Mouse (Mus musculus): ENCODE measurements around the gene Ptges2. TPM values are rescaled to one million over a fixed set of nuclear protein-coding genes. Genes with fewer than 3 reads are reported as not detected.
A peak's percentile ranks its signal among the peaks of the same experiment; 100 is the strongest.

The Ptges2 gene
- 28.5 and 31.4 TPM in 2 replicates for polyA plus RNA-seq (2015; fragmentation: Nextera tagmentation; extraction: Ambion mirVana)

DNA sequence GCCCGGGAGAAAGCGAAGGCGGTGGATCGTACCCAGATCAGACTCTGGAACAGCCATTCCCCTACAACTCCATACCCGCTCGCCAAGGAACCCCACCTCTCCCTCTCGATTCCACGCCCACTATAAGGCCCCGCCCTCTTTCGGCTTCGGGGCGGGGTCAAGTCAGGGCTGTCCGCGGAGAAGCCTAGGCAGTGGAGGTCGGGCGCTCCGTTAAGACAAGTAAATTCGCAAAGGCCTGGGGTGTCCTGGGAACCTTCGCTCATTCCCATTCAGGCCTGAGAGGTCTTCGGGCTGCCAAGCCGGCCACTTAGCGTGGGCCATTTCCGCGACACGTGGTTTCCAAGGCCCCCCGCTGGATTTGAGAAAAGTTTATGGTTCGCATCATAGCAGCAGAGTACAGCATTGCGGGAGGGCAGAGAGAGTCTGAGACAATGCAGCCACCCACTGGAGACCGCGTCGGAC is at the start of gene Ptges2:
Gene Ptges2 (plus strand): TSS at position 413 of the 462 bp plus-strand sequence.
- peak; percentile 87 for ATAC-seq (ENCODE audit: insufficient read depth, low FRiP score, low read depth)
- whole genome bisulfite sequencing: under 1% methylated on average over 31 of the region's 31 CpGs
- Histone ChIP-seq H3K27ac (peak within 1 kb of the TSS; percentile 94), H3K9ac (peak within 1 kb of the TSS; percentile 88), H3K27me3 (replicated peaks) (no peaks in the 10 kb centered on the region), H3K36me3 (peaks cover 4% of the 10 kb centered on the region), H3K4me3 (replicated peaks) (peak within 1 kb of the TSS; percentile 85), H3K4me2 (peak within 1 kb of the TSS; percentile 85), H3K4me1 (peaks cover 11% of the 10 kb centered on the region), H3K9me3 (no peaks in the 10 kb centered on the region)

DNA sequence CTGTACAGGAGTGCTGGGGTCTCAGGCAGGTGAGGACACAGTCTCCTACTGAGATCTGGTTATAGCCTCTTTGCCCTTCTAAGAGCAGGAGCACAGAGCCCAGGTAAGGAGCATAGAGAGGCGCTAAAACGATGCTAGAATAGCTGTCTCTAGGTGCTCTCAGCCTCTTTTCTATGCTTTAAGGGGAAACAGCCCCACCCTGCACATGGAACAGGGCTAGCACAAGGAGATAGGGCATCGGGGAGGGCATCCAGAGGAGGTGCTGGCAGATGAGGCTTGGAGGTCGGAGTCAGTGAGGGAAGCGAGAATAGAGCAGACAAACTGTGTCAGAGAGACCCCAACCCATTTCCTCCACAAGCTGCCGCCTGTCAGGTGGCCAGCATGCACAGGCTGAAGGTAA is 48.7 kb upstream of the Ptges2 start:
- no peak overlapping the region for H3K4me3 ChIP-seq (replicated peaks)
- 0 out of 2 replicates have a peak, but pooled peaks cover 3% of the 10 kb centered on the region for H3K27me3 ChIP-seq (replicated peaks)
- no peaks in the 10 kb centered on the region for H3K9me3 ChIP-seq
- no peak overlapping the region for H3K4me2 ChIP-seq
- no peaks in the 10 kb centered on the region for H3K36me3 ChIP-seq
- 86% methylated on average over 6 of the region's 6 CpGs for WGBS
- no peak overlapping the region for H3K27ac ChIP-seq
- no peak for ATAC-seq (ENCODE audit: insufficient read depth, low FRiP score, low read depth)
- peaks cover 14% of the 10 kb centered on the region for H3K4me1 ChIP-seq
- no peak overlapping the region for H3K9ac ChIP-seq

DNA sequence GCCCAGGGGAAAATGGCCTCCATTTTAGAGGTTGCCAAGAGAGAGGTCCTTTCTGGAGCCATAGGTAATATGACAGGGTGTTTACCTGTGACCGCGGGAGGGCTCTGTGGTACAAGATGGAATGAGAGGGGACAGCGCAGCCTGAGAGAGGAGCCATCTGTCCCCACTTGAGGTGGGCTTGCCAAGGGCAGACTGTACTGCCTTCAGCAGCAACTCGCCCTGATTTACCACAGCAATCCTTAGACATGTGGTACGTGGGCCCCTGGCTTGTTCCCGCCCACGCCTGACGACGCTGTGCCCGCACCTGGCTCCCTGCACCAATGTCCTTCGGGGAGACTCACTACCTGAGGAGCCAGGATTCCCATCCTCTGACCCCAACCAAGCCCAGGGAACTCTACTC is 47.4 kb upstream of the Ptges2 start:
- 78% methylated on average over 11 of the region's 11 CpGs for WGBS
- Histone ChIP-seq H3K4me2 (no peak overlapping the region), H3K4me1 (peaks cover 23% of the 10 kb centered on the region), H3K4me3 (replicated peaks) (no peak overlapping the region), H3K27me3 (replicated peaks) (0 out of 2 replicates have a peak, but pooled peaks cover 3% of the 10 kb centered on the region), H3K9me3 (no peaks in the 10 kb centered on the region), H3K9ac (no peak overlapping the region), H3K27ac (no peak overlapping the region), H3K36me3 (no peaks in the 10 kb centered on the region)
- no peak for ATAC-seq (ENCODE audit: insufficient read depth, low FRiP score, low read depth)

DNA sequence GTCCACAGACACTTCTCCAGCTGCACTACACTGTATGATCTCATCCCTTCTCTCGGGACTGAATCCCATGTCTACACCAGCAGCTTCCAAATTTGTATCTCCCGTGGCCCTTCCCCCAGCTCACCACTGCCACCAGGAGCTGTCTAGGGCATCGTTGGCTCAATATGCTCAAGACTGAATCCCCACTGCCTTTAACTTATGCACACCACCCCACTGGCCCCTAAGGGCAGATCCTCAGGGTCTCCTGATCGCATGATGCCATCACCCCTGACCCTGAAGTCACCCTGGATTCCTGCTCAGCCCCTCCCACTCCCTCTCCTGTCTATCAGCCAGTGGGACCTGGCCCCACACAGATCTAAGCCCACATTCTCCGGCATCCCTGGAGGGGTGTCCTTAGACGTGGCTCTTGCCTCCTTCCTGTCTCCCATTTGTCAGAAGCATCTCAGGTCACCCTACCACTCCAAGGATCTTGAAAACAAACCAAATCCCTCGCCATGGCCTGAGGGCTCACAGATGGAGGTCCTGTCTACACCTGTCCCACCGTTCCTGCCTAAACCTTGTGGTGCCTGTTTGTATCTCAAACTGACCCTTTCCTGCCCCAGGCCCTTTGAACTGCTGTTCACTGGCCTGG is 46.0 kb upstream of the Ptges2 start:
- Histone ChIP-seq H3K4me2 (no peak overlapping the region), H3K4me1 (peaks cover 23% of the 10 kb centered on the region), H3K4me3 (replicated peaks) (no peak overlapping the region), H3K27ac (no peak overlapping the region), H3K9ac (no peak overlapping the region), H3K9me3 (no peaks in the 10 kb centered on the region), H3K27me3 (replicated peaks) (0 out of 2 replicates have a peak, but pooled peaks cover 3% of the 10 kb centered on the region), H3K36me3 (no peaks in the 10 kb centered on the region)
- no peak for ATAC-seq (ENCODE audit: insufficient read depth, low FRiP score, low read depth)
- 47% methylated on average over 8 of the region's 8 CpGs for WGBS

DNA sequence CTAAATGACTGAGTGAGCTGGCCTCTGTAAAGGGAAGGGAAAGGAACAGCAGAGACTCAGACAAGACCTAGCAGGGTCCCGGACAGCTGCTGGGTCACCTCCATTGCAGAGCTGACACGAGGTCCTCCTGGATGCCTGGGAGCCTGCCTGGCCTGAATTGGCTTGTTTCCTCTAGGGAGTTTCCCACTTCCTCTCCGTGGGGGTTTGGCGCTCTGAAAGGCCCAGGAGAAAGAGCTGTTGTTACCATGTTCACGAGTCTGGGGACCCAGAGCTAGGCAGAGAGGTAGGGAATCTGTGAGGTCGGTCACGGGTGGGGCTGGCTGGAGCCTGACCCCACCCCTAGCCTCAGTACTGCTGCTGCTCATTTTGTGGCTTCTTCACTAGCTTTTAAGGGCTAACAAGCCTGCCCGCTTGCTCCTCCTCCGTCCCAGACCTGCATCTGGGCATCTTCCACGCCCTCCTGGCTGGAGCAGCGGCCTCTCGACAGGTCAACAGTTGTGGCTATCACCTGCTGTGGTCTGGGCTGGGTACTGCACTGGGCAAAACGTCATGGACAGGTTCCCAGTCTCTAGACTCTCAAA is 45.1 kb upstream of the Ptges2 start:
- ATAC-seq (ENCODE audit: insufficient read depth, low FRiP score, low read depth): no peak
- WGBS: 55% methylated on average over 13 of the region's 13 CpGs

DNA sequence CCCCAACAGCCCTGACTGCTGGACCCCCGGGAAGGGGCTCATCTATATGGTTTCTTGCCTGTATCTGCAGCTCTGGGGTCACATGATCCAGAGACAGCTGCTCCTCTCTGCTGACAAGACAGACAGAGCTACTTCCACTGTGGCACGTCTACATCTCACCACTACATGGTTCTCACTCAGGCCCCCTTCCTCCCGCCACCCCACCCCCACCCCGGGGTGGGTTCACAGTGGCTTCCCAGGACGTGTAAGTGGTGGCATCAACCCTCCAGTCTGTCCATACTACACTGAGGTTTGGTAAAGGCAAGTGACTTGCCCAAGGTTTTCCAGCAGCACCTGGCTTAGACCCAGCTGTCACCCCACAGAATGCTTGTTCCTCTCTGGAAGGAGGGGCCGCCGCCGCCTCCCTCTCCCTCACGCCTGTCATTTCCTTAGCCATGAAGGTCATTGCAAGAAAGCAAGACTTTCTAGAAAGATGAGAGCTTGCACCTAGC is 44.2 kb upstream of the Ptges2 start:
- Histone ChIP-seq H3K27me3 (replicated peaks) (0 out of 2 replicates have a peak, but pooled peaks cover 3% of the 10 kb centered on the region), H3K9me3 (no peaks in the 10 kb centered on the region), H3K4me2 (peak overlapping the region; percentile 99), H3K27ac (no peak overlapping the region), H3K4me1 (peaks cover 23% of the 10 kb centered on the region), H3K4me3 (replicated peaks) (peak overlapping the region; percentile 67), H3K9ac (no peak overlapping the region; the same call in 1 of the 2 replicates), H3K36me3 (no peaks in the 10 kb centered on the region)
- ATAC-seq (ENCODE audit: insufficient read depth, low FRiP score, low read depth): no peak
- WGBS: 48% methylated on average over 9 of the region's 9 CpGs

More for the DNA sequence above, 45.1 kb upstream of the Ptges2 start:
- Histone ChIP-seq H3K36me3 (no peaks in the 10 kb centered on the region), H3K9ac (no peak overlapping the region), H3K27me3 (replicated peaks) (0 out of 2 replicates have a peak, but pooled peaks cover 3% of the 10 kb centered on the region), H3K27ac (no peak overlapping the region), H3K4me2 (no peak overlapping the region), H3K9me3 (no peaks in the 10 kb centered on the region), H3K4me3 (replicated peaks) (no peak overlapping the region), H3K4me1 (peaks cover 23% of the 10 kb centered on the region)

DNA sequence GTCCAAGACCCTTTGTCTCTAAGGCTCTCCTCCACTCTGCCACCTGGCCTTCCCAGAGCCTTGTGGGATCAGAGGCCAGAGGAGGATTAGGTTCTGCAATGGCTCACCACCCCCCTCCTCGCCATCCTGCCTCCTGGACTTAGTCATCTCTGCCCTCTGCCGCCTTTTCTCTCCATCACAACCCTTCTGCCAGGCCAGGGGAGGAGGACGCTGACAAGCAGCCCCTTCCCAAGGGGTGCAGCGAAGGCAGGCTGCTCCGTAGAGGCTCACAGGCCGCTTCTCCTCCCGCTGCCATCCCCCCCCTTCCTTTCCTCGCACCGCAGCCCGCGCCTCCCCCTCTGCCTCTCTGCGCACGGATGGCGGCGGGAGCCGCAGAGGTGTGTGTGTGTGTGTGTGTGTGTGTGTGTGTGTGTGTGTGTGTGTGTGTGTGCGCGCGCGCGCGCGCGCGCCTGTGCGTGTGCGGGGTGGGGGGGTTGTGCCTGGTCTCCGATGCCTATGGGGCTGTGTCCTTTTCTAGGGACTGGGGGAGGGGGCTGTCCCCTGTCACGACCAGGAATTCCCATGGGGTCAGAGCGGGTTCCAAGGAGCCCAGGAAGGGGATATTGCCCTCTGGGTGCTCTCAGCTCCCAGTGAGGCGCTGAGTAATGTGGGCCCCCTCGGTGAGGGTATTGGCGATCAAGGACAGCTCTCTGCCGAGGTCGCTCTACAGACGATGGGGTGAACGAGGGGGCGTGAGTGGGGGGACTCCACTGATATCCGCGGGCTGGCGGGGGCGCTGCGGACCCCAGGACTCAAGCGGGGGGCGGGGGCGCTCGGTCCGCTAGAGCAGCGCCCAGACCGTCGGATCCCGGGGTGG is 43.3 kb upstream of the Ptges2 start, which contains the start of gene Ciz1:
Gene Ciz1 (plus strand): TSS at position 177 of the 856 bp plus-strand sequence.
- peak; percentile 6; the same call in 1 of the 2 replicates for ATAC-seq (ENCODE audit: insufficient read depth, low FRiP score, low read depth)
- no peaks in the 10 kb centered on the region for H3K36me3 ChIP-seq
- WGBS: 1% methylated on average over 44 of the region's 52 CpGs
- peak within 1 kb of the TSS; percentile 67 for H3K4me3 ChIP-seq (replicated peaks)
- peak within 1 kb of the TSS; percentile 48; the same call in 1 of the 2 replicates for H3K27ac ChIP-seq
- H3K9me3 ChIP-seq: no peaks in the 10 kb centered on the region
- H3K9ac ChIP-seq: peak within 1 kb of the TSS; percentile 60
- H3K27me3 ChIP-seq (replicated peaks): 0 out of 2 replicates have a peak, but pooled peaks cover 3% of the 10 kb centered on the region
- H3K4me1 ChIP-seq: peaks cover 23% of the 10 kb centered on the region
- H3K4me2 ChIP-seq: peak within 1 kb of the TSS; percentile 99

DNA sequence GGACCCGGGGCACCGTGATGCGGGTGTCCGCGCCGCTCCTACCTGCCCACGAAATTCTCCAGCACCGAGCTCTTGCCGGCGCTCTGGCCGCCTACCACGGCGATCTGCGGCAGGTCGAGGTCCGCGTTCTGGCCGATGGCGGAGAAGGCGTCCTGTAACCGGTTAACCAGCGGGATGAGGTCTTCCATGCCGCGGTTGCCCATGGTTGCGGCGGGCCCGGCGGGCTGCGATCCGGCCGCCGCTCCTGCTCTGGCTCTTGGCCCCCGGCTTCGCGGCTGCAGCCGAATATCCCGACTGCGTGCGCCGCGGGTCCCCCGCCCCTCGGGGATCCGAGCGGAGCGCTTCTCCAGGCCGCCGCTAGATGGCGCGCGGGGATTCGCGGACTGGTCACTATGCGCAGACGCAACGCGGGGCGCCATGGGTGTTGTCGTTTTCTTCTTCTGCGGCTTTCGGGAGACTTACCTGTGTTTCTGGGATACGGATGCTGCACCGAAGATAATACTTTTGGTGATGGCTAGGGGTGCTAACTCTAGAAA is 42.6 kb upstream of the Ptges2 start, which contains the start of gene Dnm1:
Gene Dnm1 (minus strand): TSS at position 332 of the 536 bp plus-strand sequence.
- 0 out of 2 replicates have a peak, but pooled peaks cover 3% of the 10 kb centered on the region for H3K27me3 ChIP-seq (replicated peaks)
- H3K36me3 ChIP-seq: no peaks in the 10 kb centered on the region
- H3K4me3 ChIP-seq (replicated peaks): peak within 1 kb of the TSS; percentile 67
- no peaks in the 10 kb centered on the region for H3K9me3 ChIP-seq
- ATAC-seq (ENCODE audit: insufficient read depth, low FRiP score, low read depth): peak; percentile 63; the same call in 1 of the 2 replicates
- peak within 1 kb of the TSS; percentile 60 for H3K9ac ChIP-seq
- H3K4me2 ChIP-seq: peak within 1 kb of the TSS; percentile 99
- peak within 1 kb of the TSS; percentile 48; the same call in 1 of the 2 replicates for H3K27ac ChIP-seq
- peaks cover 23% of the 10 kb centered on the region for H3K4me1 ChIP-seq
- WGBS: under 1% methylated on average over 58 of the region's 63 CpGs

DNA sequence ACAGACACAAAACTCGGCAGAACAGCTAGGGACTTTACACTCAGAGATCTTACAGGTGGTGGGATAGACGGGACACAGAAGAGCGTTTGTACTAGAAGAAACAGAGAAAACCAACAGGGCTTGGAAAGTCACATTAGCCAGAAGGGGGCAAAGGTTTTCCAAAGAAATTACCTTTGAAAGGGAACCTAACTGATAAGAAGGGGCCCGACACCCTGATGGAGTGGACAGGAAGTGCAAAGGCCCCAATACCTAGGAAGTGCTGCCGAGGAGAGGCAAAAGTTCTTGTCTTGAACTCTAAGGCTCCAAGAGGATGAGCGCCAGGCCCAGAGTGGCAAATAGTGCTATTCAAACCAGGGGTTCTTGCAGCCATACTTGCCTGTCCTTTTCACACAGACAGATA is 41.9 kb upstream of the Ptges2 start:
- ATAC-seq (ENCODE audit: insufficient read depth, low FRiP score, low read depth): no peak

DNA sequence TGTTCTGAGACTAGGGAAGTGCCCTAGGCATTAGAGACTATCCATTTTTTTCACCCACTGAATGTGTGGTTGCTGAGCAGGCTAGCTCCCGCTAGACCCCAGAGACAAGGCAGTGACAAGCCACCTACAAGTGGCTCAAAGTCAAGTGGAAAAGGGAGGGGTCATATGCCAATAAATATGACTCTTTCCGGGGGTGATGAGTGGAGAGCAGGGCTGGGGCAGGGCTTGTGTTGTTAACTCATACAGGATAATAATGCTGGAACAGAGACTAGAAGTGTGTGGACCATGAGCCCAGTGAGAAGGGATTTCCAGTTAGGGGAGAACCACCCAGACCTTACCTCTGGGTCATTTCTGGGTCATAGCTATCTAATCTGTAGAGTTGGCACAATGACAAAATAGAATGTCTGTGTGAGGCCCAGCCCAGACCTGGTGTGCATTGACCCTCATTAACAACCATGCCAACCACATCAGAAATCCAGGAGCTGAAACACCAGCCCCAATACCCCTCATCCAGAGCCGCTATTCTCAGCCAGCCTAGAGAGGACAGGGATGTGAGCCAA is 41.3 kb upstream of the Ptges2 start:
- 73% methylated on average over 3 of the region's 3 CpGs for WGBS
- no peak for ATAC-seq (ENCODE audit: insufficient read depth, low FRiP score, low read depth)
- H3K4me2 ChIP-seq: peak overlapping the region; percentile 99; the same call in 1 of the 2 replicates
- H3K9me3 ChIP-seq: no peaks in the 10 kb centered on the region
- no peak overlapping the region for H3K9ac ChIP-seq
- no peaks in the 10 kb centered on the region for H3K36me3 ChIP-seq
- H3K27me3 ChIP-seq (replicated peaks): 0 out of 2 replicates have a peak, but pooled peaks cover 3% of the 10 kb centered on the region
- peak overlapping the region; percentile 41; the same call in 1 of the 2 replicates for H3K27ac ChIP-seq
- H3K4me1 ChIP-seq: peaks cover 23% of the 10 kb centered on the region
- no peak overlapping the region for H3K4me3 ChIP-seq (replicated peaks)

More for the DNA sequence above, 41.9 kb upstream of the Ptges2 start:
- no peaks in the 10 kb centered on the region for H3K36me3 ChIP-seq
- peaks cover 23% of the 10 kb centered on the region for H3K4me1 ChIP-seq
- H3K9ac ChIP-seq: no peak overlapping the region
- H3K27ac ChIP-seq: peak overlapping the region; percentile 41; the same call in 1 of the 2 replicates
- 0 out of 2 replicates have a peak, but pooled peaks cover 3% of the 10 kb centered on the region for H3K27me3 ChIP-seq (replicated peaks)
- H3K9me3 ChIP-seq: no peaks in the 10 kb centered on the region
- 45% methylated on average over 6 of the region's 6 CpGs for WGBS
- no peak overlapping the region for H3K4me3 ChIP-seq (replicated peaks)
- peak overlapping the region; percentile 99 for H3K4me2 ChIP-seq

DNA sequence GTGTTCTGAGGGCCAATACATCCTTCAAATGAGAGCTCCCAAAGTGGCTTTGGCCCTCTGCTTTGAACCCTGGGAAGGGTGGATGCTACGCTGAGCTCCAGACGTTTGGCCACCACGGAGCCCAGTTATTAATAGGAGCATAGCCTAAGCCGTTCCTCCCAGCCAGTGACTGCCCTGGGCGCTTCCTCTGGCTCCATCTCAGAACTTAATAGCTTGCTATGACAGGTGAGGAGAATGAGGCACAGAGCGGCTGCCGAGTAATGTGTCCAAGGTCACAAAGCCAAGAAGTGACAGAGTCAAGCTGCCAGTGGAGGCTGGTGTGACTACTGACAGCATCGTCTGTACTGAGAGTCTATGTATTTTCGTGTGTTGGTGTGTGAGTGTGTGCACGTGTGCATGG is 39.5 kb upstream of the Ptges2 start:
- Histone ChIP-seq H3K4me3 (replicated peaks) (no peak overlapping the region), H3K9ac (no peak overlapping the region), H3K27ac (no peak overlapping the region), H3K9me3 (no peaks in the 10 kb centered on the region), H3K27me3 (replicated peaks) (no peaks in the 10 kb centered on the region), H3K36me3 (no peaks in the 10 kb centered on the region), H3K4me1 (peaks cover 24% of the 10 kb centered on the region), H3K4me2 (no peak overlapping the region)
- no peak for ATAC-seq (ENCODE audit: insufficient read depth, low FRiP score, low read depth)
- 64% methylated on average over 10 of the region's 10 CpGs for WGBS
